Mouse (Mus musculus): Measurements from ENCODE around the gene Iffo1. TPM values are rescaled to one million over a fixed set of nuclear protein-coding genes. Genes with fewer than 3 reads are reported as not detected.
A peak's percentile ranks its signal among the peaks of the same experiment; 100 is the strongest.

Iffo1 gene
- total RNA-seq, 2 experiments from 2014 or later: 14.2 to 18.1 TPM

DNA sequence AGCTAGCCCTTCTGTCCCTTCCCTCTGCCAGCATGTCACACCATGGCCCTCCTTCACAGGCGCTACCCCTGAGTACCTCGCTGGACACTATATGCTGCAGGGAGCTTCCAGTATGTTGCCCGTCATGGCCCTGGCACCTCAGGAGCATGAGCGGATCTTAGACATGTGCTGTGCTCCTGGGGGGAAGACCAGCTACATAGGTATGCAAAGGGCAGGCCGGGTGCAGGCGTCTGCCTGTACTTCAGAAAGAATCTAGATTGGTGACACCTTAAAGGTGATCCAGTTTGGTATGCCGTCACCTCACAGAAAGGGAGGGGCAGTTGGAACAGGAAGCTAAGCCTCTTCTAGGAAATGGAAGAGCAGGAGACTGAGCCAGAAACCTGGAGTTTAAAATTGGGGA lies 5.3 kb upstream of the Iffo1 start:
- ATAC-seq (replicated peaks; ENCODE audit: poor library complexity): no peak

DNA sequence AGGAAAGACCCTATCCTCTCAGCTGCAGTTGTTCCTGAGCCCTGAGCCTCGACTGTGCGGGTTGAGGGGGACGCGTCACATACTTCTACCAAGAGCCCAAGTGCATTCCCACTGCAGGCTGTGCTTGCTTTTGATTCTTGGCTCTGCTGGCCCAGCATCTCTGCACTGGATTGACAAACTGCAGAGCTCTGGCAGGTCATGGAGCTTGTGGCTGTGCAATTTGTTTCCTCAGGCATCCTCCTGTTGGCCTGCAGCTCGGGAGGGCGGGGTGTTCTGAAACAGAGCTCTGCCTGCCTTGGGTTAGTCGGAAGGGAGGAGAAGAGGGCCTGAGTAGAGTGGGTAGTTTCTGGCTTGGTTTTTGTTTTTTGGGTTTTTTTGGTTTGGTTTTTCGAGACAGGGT lies 2.6 kb upstream of the Iffo1 start:
- ATAC-seq (replicated peaks; ENCODE audit: poor library complexity): no peak

DNA sequence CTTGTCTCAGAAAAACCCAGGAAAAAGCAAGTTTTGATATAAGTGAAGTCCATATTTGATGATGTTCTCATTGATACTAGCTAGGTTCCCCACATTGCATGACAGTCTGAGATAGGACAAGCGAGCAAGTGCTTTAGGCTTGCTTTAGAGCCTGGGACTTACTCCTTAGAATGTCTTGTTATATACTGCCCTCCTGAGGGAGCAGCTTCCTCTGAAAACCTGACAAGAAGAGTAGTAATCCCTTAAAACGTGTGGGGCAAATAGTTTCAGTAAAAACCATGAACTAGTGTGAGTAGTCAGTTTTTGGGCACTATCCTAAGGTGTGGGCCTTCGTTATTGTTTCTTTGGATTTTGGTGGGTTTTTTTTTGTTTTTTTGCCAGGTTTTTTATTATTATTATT lies 1.9 kb upstream of the Iffo1 start:
- no peak for ATAC-seq (replicated peaks; ENCODE audit: poor library complexity)

GRCm38 (mm10) chr6:125143904-125144303 lies 1.1 kb upstream of the Iffo1 start:
- no peak for ATAC-seq (replicated peaks; ENCODE audit: poor library complexity)

- 0 out of 2 replicates have a peak, but pooled peaks have one; percentile 1 for ATAC-seq (replicated peaks; ENCODE audit: poor library complexity)
These were observed 474 bp downstream of the Iffo1 start for GRCm38 (mm10) chr6:125145479-125145951.

DNA sequence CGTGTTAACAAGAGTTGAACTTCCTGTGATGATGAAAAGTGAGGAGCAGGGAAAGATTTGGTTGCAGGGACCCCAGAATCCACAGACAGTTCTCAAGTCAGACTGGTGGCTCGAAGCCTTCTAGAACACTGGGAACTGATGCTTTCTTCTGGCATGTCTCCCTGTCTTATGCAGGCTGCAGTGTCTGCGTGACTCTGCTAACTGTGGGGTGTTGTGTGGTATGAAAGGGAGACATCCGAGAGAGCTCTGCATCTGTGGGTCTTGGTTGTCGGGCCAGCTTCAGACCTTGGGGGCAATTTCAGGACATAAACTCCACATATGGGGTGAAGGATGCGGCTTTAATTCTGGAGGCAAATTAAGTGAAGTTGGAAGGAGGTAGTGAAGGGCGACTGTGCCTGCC lies 1.1 kb downstream of the Iffo1 start:
- no peak for ATAC-seq (replicated peaks; ENCODE audit: poor library complexity)

DNA sequence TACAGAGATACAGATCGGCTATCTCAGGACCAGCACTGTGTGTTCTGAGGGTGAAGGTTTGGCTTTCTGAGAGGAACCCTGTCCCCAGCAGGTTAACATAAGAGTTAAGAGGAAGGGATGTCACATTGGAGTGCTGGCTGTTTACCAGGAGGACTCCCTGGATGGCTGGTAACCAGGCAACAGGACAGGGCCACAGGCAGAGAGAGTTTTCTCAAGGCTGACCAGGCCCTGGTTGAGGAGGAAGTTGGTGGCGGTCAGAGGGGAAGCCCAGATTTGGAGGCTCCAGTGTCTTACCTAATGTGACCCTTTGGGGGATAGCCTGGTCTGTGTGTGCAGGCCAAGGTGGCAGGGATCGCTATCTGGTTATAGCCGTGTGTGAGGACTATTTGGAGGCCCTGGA lies 1.8 kb downstream of the Iffo1 start:
- ATAC-seq (replicated peaks; ENCODE audit: poor library complexity): peak; percentile 20; the same call in 1 of the 2 replicates

- ATAC-seq (replicated peaks; ENCODE audit: poor library complexity): no peak
These were observed 2.3 kb downstream of the Iffo1 start for GRCm38 (mm10) chr6:125147329-125147728.

GRCm38 (mm10) chr6:125148251-125148925 lies 3.3 kb downstream of the Iffo1 start:
- no peak for ATAC-seq (replicated peaks; ENCODE audit: poor library complexity)

GRCm38 (mm10) chr6:125148926-125149568 lies 4.0 kb downstream of the Iffo1 start:
- ATAC-seq (replicated peaks; ENCODE audit: poor library complexity): no peak

DNA sequence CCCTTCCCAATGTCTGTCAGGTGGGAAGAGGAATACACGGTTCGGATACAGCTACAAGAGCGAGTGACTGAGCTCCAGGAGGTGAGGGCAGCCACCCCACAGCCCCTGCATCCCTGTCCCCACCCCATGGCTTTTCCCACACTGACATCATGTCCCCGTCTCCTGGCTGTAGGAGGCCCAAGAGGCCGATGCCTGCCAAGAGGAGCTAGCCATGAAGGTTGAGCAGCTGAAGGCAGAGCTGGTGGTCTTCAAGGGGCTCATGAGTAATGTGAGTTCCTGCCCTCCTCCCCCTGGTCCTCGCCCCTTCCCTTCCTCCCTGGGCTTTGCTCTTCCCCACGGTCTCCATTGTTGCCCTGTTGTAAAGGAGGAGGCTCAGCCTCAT lies 4.5 kb downstream of the Iffo1 start:
- no peak for ATAC-seq (replicated peaks; ENCODE audit: poor library complexity)

GRCm38 (mm10) chr6:125152212-125153017 lies 7.4 kb downstream of the Iffo1 start:
- ATAC-seq (replicated peaks; ENCODE audit: poor library complexity): peak; percentile 56

GRCm38 (mm10) chr6:125153018-125153389 lies 8.0 kb downstream of the Iffo1 start:
- ATAC-seq (replicated peaks; ENCODE audit: poor library complexity): no peak

GRCm38 (mm10) chr6:125153682-125154081 lies 8.6 kb downstream of the Iffo1 start:
- ATAC-seq (replicated peaks; ENCODE audit: poor library complexity): no peak

GRCm38 (mm10) chr6:125154550-125154949 lies 9.5 kb downstream of the Iffo1 start:
- ATAC-seq (replicated peaks; ENCODE audit: poor library complexity): peak; percentile 47

DNA sequence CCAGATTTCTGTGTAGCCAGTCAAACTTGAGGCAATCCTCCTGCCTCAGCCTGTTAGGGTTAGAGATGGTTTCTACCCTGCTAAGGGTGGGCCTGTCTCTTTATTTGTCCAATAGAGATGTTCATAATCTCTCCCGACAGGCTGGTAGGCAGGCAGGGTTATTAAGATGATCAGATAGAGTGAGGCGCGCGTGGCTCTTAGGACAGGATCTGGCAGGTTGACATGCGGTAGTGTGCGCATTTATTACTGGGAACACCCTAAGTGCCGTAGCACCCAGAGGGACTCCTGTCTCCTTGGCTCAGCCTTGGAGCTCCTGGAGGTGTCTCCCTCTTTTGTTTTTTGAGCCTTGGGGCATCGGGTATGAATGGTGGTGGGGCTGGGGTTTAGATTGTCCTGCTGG lies 10.2 kb downstream of the Iffo1 start:
- 0 out of 2 replicates have a peak, but pooled peaks have one; percentile 16 for ATAC-seq (replicated peaks; ENCODE audit: poor library complexity)

GRCm38 (mm10) chr6:125156491-125156890 lies 11.4 kb downstream of the Iffo1 start:
- ATAC-seq (replicated peaks; ENCODE audit: poor library complexity): no peak

DNA sequence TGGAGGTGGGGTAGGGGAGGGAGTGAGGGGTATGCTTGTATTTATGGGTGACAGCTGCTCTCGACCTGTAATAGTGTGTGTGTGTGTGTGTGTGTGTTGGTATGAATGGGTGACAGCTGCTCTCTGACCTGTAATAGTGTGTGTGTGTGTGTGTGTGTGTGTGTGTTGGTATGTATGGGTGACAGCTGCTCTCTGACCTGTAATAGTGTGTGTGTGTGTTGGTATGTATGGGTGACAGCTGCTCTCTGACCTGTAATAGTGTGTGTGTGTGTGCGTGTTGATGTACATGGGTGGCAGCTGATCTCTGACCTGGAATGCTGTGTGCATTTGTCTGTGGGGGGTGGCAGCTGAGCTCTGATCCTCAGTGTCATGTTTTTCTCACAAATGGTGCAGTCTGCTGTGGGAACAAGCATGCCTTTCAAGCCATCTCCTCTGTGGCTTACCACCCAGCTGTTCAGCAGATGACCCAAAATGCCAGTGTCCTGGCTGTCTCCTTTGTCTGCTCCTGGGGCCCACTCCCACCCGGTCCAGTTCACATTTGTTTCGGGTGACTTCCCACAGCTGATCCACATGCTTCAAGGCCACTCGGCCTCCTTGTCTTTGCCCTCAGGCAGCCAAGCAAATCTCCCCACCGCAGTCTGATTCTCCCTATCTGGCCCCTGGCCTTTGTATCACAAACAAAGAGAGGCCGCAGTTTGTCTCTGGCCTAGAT lies 12.0 kb downstream of the Iffo1 start:
- no peak for ATAC-seq (replicated peaks; ENCODE audit: poor library complexity)

GRCm38 (mm10) chr6:125158944-125159492 lies 14.0 kb downstream of the Iffo1 start:
- ATAC-seq (replicated peaks; ENCODE audit: poor library complexity): no peak

GRCm38 (mm10) chr6:125159773-125160557 lies 14.9 kb downstream of the Iffo1 start:
- ATAC-seq (replicated peaks; ENCODE audit: poor library complexity): no peak
